Mouse (Mus musculus) bone marrow, adult 2 months (tissue): ENCODE measurements around the gene Serp1. TPM values are rescaled to one million over a fixed set of nuclear protein-coding genes. Genes with fewer than 3 reads are reported as not detected.
A peak's percentile ranks its signal among the peaks of the same experiment; 100 is the strongest.

Experiments
- H3K27ac ChIP-seq: fragments of 200-500 bp; 2 replicates; pipeline ENCODE4 v1.5.1; 2012; ENCODE audit warnings: low read depth, mild to moderate bottlenecking, control low read depth, inconsistent platforms, low read length; ENCODE audit not compliant: control insufficient read depth, poor library complexity, insufficient read depth
- H3K4me1 ChIP-seq: fragments of 200-500 bp; 2 replicates; pipeline ENCODE4 v1.6.1; 2011; ENCODE audit warnings: low read length; ENCODE audit not compliant: control insufficient read depth, insufficient read depth
- H3K4me3 ChIP-seq: fragments of 200-500 bp; replicated peaks from 2 replicates; pipeline ENCODE3; 2011; ENCODE audit warnings: mild to moderate bottlenecking, low read depth, low read length, control low read depth; ENCODE audit not compliant: control insufficient read depth
- CTCF ChIP-seq: fragments of 200-500 bp; IDR thresholded peaks from 2 replicates; pipeline ENCODE4 v1.5.1; 2011; ENCODE audit warnings: low read length, control low read depth; ENCODE audit not compliant: control insufficient read depth, insufficient read depth
- POLR2A ChIP-seq: fragments of 200-500 bp; IDR thresholded peaks from 2 replicates; pipeline ENCODE4 v1.6.1; 2011; ENCODE audit warnings: low read depth, mild to moderate bottlenecking, control low read depth, low read length, borderline replicate concordance; ENCODE audit not compliant: control insufficient read depth
- WGBS: fragments of 180-500 bp; shearing (Covaris S2); methylation state at CpG from one replicate; pipeline ENCODE4 v1.1.7; 2018; 5-methylcytosine and 5-hydroxymethylcytosine counted together
- polyA plus RNA-seq: library from polyadenylated mRNA; stranded (reverse); fragments of >200 nt; gene quantifications from 2 replicates; pipeline ENCODE4 v1.2.4, GENCODE M21; 2011; ENCODE audit warnings: low replicate concordance; ENCODE audit not compliant: missing spikeins, insufficient read depth, insufficient read length

The Serp1 gene
- 23.7 and 30.7 TPM in 2 replicates for polyA plus RNA-seq

DNA sequence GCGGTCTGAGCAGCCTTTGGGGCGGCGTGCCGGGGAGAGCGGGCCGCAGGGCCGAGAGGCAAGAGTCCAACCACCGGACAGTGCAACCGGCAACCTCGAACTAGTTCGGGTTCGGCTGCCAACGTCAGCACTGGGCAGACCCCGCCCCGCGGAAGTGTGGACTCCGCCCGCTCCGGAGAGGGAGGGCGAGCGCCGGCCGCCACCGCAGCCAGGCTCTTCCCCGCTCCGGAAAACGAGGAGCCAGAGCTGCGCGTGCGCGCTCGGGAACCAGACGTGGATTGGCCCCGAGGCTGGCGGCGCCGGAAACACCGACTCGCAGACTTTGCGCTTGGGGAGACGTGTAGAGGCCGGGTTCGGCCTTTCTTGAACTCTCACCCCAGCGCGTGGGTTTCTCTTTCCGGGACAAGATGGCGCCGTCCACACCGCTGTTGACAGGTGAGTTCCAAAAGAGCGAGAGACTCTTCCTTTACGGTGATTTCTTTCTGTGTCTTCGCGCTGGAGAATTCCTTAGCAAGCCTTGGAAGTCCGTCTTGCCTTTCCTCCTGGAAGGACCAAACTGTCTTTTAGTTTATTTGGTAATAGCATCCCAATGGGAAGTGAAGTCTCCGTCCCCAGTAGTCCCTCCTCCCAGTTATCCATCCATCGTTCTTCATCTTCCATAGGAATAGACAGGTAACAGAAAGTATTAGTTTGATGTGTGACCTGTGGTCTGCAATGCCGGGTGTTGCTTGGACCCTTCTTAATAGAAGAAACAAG, at the start of gene Serp1, which contains the start of gene Eif2a:
Gene Serp1 (minus strand): TSS at position 241 of the 756 bp plus-strand sequence.
Gene Eif2a (plus strand): TSS at position 170 of the 756 bp plus-strand sequence.
- H3K27ac ChIP-seq = peak within 1 kb of the TSS; percentile 97
- peaks cover 2% of the 10 kb centered on the region for H3K4me1 ChIP-seq
- peak within 1 kb of the TSS; percentile 74 for H3K4me3 ChIP-seq
- WGBS = under 1% methylated on average over 57 of the region's 57 CpGs
- TF ChIP-seq CTCF = no peak
- peak; percentile 95 for TF ChIP-seq POLR2A

GRCm38 (mm10) chr3:58570821-58571220, 45.1 kb upstream of the Serp1 start:
- Histone ChIP-seq H3K27ac (no peak overlapping the region), H3K4me3 (no peak overlapping the region), H3K4me1 (no peaks in the 10 kb centered on the region)
- 89% methylated on average over 3 of the region's 3 CpGs for WGBS
- no peak for TF ChIP-seq CTCF
- TF ChIP-seq POLR2A = no peak

DNA sequence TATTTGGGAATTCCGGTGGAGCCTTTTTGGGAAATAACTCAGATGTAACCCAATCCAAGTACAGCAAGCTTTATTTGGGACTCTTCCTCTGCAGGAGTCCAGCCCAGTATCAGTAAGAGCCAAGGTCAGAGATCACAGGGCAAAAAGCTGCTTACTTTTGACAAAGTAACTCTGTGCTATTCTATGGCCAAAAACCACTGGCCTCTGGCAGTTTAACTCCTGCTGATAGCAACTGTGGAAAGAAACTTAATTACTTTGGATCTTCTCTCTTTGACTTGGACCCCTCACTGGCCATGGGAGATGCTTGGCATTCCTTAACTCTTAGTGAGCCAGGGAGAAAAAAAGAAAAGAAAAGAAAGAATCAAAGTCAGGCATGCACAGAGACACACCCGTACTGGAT, 35.7 kb upstream of the Serp1 start:
- Histone ChIP-seq H3K4me3 (no peak overlapping the region), H3K4me1 (no peaks in the 10 kb centered on the region; the same call in 1 of the 2 replicates), H3K27ac (no peak overlapping the region)
- WGBS = 87% methylated on average over 2 of the region's 2 CpGs
- TF ChIP-seq POLR2A (no peak), CTCF (no peak)

GRCm38 (mm10) chr3:58559887-58560286, 34.2 kb upstream of the Serp1 start:
- TF ChIP-seq POLR2A (no peak), CTCF (no peak)
- H3K4me3 ChIP-seq = no peak overlapping the region
- WGBS = 51% methylated on average over 2 of the region's 2 CpGs
- no peak overlapping the region for H3K27ac ChIP-seq
- no peaks in the 10 kb centered on the region; the same call in 1 of the 2 replicates for H3K4me1 ChIP-seq

GRCm38 (mm10) chr3:58556649-58557048, 31.0 kb upstream of the Serp1 start:
- TF ChIP-seq CTCF (no peak), POLR2A (no peak)
- no peaks in the 10 kb centered on the region; the same call in 1 of the 2 replicates for H3K4me1 ChIP-seq
- 23% methylated on average over 7 of the region's 7 CpGs for WGBS
- peak overlapping the region; percentile 9; the same call in 1 of the 2 replicates for H3K27ac ChIP-seq
- H3K4me3 ChIP-seq = peak overlapping the region; percentile 14

GRCm38 (mm10) chr3:58552001-58552811, 26.5 kb upstream of the Serp1 start:
- WGBS = 57% methylated on average over 1 of the region's 1 CpGs
- Histone ChIP-seq H3K27ac (no peak overlapping the region), H3K4me3 (no peak overlapping the region), H3K4me1 (no peaks in the 10 kb centered on the region; the same call in 1 of the 2 replicates)
- TF ChIP-seq CTCF (no peak), POLR2A (no peak)

DNA sequence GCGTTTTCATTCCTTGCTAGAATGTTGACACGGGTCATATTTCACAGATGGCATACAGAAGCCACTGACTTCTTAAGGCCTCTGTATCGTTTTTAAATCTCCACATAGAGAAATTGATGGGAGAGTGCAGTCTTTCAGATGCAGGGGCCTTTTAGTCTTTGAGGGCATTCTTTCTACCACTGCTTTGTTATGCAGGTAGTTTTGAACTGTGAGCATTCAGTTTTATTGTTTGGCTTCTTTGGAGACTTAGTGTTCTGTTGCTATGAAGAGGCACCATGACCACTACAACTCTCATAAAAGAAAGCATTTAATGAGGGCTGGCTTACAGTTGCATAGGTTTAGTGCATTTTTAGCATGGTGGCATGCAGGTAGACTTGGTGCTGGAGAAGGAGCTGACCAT, 10.9 kb upstream of the Serp1 start:
- no peaks in the 10 kb centered on the region for H3K4me1 ChIP-seq
- TF ChIP-seq CTCF = no peak
- no peak for TF ChIP-seq POLR2A
- no peak overlapping the region for H3K27ac ChIP-seq
- H3K4me3 ChIP-seq = no peak overlapping the region
- 86% methylated on average over 3 of the region's 3 CpGs for WGBS

- peaks cover under 1% of the 10 kb centered on the region for H3K4me1 ChIP-seq
- 4% methylated on average over 4 of the region's 4 CpGs for WGBS
- no peak overlapping the region for H3K27ac ChIP-seq
- TF ChIP-seq POLR2A (no peak), CTCF (no peak)
- peak overlapping the region; percentile 73 for H3K4me3 ChIP-seq
These were observed 681 bp upstream of the Serp1 start for GRCm38 (mm10) chr3:58526408-58526737.
